Mouse (Mus musculus) megakaryocyte, embryonic 14.5 days (primary cell): ENCODE data around the gene Peli2.

ENCODE experiments used
- FLI1 ChIP-seq: IDR thresholded peaks from 2 replicates; pipeline ENCODE4 v1.6.1; 2012; ENCODE audit warnings: low read length, inconsistent platforms, mixed read lengths
- GATA1 ChIP-seq: IDR thresholded peaks from 3 replicates; pipeline ENCODE4 v1.6.1; 2012; ENCODE audit warnings: mixed read lengths, low read length, inconsistent platforms, borderline replicate concordance

- no peak for TF ChIP-seq GATA1
- TF ChIP-seq FLI1, result no peak
Observed at GRCm38 (mm10) chr14:48289602-48290599, 169.3 kb downstream of the Peli2 start.
